Mouse (Mus musculus) brain, adult 2 months (tissue): ENCODE data around the gene Gpr3.

Experiments
- DNase-seq: peaks from one replicate; pipeline ENCODE4 v3.0.0; 2011; ENCODE audit warnings: low read depth, low spot score

Gene Gpr3

DNA sequence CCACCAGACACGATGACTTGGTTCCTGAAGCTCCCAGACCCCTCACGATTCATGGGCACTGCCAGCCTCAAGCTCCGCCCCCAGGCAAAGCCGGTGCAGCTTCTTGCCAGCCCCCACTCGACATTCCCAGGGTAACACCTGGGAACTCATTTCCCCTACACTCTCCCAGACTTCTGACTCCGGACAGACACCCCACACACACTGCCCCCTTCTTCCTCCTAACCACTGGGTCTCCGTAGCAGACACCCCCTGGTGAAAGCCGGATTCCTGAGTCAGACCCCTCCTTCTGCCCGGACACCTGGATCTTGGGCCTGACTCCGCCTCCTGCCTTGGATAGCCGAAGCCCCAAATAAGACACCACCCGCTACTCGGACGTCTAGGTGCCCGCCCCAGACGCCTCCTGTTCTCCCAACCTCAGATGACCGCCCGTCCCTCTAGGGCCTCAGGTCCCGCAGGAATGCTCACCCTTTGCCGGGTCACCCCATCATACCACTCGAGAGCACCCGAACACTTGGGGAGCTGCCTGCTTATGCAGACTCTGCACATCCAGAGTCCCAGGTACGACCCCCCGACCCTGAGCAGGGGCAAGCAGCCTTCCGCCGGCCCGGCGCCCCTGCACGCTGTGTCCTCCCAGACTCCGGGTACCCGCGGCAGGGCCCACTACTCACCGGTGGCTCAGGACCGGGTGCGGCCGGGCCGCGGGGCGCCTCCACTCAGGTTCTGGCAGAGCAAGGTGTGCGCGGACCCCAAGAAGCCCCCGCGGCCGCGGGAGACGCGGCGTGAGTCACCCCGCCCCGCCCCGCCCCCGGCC, at the start of gene Gpr3, which contains the start of gene Cd164l2:
Gpr3 (minus strand) TSS at position 786 of the 811 bp plus-strand sequence.
Cd164l2 (plus strand) TSS at position 381 of the 811 bp plus-strand sequence.
- peak; percentile 70 for DNase-seq

DNA sequence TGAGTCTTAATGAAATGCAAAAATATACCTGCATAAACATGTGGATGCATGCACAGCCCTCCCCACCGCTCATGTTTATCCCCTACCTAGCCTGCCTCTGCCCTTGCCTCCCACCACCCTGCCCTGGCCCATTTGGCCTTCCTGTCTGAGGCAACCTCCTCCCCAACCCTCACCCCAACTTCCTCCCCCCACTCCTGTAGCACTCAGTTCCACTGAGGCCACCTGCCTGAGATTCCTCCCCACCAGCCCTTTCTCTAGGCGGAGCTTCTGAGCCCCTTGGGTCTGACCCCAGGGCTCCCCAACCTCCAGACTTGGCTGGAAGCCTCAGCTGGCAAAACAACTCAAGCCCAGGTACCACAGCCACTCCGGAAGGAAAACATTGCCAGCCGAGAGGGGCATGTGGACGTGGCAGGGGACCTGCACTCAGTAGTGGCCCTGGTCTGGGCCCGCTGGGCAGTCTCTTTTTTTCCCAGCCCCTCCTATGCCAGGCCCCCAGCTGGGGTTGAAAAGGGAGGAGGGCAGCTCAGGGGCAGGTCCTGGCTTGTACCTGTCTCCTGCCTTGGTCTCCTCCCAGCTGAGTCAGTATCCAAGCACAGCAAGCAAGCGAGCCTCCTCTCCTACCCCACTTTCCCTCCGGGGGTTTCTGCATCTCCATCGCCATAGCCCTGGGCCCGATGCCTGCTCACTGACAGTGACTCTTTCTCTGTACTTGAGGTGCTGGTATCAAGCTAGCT, 49.5 kb upstream of the Gpr3 start:
- DNase-seq: no peak

DNA sequence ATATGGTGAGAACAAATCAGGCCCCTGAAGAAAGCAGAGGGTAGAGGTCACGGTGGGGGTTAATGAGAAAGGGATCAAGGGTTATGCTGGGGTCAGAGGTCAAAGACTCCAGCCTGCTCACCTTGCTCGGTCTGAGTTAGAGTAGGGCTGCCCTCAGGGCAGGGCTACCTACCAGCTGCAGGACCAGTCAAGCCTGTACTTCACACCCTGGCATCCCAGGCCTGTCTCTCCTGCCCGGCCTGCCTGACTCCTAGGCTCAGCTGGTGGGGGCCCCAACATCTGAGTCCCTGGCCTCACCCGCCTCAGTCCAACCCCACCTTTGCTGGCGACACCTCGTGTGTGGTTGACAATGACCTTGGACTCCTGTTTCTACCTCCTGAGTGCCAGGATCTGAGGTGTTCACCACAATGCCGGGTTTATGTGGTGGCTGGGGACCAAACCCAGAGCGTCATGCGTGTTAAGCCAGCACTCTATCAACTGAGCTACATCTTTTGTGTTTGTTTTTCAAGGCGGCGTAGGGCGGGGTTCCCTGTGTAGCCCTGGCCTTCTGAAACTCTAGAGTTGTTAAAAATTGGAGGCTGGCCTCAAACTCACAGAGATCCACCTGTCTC, 45.6 kb upstream of the Gpr3 start:
- DNase-seq: no peak

DNA sequence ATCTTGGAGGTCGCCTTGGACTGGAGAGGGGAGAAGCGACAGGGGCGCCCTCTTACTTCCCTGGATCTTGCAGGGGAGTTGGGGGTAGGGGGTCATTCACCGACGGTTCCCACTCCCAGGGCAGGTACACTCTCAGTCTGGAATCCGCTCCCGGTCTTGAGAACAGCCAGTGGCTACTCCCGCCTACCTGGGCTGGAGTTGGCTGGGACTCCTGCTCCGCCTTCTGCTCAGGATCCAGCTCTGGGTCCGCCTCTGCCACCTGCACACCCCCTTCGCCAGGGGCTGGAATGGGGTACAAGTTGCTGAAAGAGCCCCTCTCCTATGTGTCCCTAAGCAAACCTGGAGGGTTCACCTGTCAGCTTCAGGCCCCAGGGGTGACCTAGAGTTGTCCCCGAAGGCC, 44.9 kb upstream of the Gpr3 start:
- DNase-seq: no peak

DNA sequence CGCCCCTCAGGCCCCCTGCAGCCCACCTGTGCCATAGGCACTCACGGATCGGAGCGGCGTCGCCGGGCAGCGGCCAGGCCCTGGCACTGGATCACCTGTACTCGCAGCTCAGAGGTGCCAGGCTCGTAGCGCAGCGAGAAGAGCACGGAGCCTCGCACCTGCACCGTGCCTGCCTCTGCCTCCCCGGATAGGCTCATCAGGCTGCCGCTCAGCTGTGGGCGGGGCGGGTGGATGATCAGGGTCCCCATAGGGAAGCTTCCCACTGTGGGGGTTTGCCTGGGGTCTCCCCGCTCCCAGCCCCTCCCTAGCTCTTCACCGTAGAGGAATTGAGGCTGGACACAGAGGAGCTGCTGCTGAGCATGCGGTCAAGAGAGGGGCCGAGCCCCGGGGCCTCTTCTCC, 44.5 kb upstream of the Gpr3 start:
- DNase-seq: peak; percentile 21

DNA sequence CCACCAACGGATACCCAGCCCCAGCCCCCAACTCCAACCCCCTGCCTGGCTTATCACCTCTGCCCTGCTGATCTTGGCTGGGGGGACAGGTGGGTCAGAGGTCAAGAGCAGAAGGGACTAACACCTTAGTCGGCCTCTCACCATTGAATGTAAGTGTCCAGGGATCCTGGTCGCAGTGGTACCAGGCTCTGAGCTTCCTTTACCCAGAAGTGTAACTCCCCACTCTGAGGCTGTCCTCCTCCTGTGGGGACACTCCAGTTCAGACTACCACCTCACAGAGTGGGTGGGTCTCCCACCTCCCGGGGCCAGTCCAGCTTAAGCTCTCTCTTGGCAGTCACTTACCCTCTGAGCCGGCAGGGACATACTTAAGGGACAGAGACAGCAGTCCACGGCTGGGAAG, 43.1 kb upstream of the Gpr3 start:
- DNase-seq: no peak

DNA sequence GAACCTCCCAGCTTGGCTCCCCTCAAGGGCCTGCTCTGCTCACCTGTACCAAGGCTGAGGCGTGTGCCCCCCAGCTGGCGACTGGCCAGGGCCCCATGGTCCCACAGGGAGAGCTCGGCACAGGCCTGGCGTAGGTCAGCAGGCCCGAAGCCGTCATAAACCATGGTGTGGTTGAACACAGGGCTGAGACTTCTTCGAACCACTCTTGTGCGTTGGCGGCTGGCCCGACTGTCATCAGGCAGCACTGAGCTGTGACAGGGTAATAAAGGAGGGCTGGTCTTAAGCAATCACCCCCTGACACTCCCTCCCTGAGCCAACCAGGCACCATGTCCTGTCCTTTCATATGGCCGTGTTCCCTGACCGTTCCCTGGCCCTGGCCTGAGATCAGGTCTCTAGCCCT, 41.1 kb upstream of the Gpr3 start:
- DNase-seq: no peak

DNA sequence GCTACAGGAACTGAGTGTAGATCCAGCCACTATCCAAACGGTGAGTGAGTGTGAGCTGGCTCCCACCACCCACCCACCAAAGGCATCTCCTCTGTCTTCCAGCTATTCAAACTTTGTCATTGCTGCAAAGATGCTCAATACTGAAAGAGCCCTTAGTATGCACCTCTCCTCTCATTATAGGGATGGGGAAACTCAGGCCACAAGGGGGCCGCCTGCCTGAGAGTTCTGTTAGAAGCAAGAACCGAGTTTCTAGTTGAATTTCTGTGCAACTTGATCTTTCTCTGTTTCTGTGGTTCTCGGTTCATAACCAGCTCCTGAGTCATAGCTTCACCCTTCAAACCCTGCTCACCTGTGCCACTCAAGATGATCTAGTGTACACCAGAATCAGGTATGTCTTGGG, 39.8 kb upstream of the Gpr3 start:
- DNase-seq: peak; percentile 18

DNA sequence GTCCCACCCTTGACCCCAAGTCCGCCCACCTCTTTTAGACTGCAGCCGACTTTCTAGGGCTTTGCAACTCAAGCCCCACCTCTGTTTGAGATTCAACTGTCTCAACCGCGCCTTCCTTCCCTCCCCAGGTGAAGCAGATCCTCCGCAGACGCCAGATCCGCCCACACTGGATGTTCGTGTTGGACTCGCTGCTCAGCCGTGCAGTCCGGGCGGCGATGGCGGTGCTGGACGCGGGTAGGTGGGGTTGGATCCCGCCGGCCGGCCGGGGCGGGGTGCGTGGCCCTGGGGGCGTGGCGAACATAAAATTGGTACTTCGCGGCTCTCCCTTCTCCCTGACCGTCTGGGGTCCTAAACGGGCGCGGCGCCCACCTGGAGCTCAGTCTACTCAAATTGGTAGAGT, 38.9 kb upstream of the Gpr3 start:
- DNase-seq: peak; percentile 31

DNA sequence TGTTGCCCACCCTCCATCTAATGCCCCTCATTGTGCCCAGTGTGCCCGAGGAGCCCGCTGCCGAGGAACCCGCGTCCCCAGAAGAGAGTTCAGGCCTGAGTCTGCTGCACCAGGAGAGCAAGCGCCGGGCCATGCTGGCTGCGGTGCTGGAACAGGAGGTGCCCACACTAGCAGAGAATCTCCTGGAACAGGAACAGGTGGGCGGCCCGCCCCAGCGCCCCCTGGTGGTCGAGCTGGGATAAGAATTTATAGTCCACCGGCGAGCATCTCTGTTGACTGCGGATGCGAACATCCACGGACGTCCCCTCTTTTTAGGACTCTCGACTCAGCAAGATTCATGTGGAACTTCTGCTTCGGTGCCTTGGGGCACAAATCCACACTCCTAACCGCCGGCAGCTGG, 38.3 kb upstream of the Gpr3 start:
- DNase-seq: peak; percentile 82

DNA sequence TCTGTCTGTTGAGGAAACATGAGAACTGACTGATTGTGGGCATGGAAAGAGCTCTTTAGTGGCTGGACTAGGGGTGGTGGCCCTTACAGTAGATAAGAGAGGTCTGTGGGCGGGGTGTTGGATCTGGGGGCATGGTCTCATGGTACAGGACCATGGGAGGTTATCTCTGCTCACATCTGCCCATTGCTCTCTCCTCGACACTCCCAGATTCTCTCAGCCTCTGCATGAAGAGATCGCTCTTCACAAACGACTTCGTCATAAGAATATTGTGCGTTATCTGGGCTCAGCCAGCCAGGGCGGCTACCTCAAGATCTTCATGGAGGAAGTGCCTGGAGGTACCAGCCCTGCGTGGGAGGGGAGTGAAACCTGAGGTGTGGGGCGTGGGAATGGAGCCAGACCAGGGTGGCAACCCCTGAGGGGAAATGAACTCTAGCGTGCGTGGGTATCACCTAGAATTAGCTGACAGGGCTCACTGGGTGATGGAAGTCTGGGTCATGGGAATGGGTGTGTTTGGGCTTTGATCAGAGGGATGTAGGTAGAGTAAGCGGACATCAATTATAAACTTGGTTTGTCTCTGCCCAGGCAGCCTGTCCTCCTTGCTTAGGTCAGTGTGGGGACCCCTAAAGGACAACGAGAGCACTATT, 35.6 kb upstream of the Gpr3 start:
- DNase-seq: no peak

DNA sequence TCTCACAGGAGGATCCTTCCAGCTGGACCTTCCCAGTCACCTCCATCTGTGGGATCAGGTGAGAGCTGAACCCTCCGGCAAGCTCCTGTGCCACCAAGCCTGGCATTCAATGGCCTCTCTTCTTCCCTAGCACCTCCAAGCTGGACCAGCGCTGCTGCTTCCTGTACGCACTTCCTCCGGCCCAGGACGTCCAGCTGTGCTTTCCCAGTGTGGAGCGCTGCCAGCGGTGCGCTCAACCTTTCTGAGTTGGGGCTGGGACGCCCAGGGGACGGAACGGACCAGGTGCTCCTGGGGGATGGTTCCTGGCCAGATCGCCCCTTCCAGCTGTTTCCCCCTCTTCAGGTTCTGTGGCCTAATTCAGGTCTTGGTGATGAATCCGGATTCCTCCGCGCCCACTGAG, 34.7 kb upstream of the Gpr3 start:
- DNase-seq: no peak

DNA sequence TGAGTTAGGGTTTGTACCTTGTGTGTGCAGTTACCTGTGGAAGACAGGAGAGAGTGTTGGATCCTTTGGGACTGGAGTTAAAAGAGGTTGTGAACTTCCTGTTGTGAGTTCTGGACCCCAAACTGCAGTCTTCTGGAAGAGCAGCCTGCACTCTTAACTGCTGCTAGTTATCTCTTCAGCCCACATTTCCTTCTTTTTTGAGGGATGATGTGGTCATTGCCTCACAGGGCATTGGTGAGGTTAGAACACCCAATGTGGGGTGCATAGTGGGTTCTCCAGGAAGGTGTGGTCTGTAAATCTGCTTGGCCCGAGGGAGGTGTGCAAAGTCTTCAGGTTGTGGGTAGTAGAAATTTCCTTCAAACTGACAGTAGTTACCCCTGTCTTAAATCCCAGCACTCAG, 32.0 kb upstream of the Gpr3 start:
- DNase-seq: no peak

DNA sequence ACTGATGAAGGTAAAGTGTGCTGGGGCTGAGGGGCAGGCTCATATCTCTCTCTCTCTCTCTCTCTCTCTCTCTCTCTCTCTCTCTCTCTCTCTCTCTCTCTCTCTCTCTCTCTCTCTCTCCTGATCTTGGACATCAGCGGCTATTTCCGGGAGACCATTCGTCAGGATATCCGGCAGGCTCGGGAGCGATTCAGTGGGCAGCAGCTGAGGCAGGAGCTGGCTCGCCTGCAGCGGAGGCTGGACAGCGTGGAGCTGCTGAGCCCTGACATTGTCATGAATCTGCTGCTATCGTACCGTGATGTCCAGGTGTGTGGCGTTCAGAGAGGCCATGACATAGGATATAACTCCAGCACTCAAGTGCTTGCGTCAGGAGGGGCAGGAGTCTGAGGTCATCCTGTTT, 31.2 kb upstream of the Gpr3 start:
- no peak for DNase-seq

DNA sequence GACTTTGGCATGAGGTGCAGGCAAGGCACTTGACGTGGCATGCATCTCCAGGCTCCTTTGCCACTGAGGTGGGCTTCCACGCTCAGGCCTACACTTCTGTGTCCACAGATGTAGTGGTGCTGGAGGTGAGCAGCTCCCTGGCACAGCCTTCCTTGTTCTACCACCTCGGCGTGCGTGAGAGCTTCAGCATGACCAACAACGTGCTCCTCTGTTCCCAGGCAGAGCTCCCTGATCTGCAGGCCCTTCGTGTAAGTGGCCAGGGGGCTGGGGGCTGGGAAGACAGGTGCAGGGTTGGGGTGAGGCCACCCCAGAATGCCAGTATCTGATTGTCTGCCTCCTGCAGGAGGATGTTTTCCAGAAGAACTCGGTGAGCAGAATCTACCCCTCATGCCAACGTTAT, 30.4 kb upstream of the Gpr3 start:
- no peak for DNase-seq

DNA sequence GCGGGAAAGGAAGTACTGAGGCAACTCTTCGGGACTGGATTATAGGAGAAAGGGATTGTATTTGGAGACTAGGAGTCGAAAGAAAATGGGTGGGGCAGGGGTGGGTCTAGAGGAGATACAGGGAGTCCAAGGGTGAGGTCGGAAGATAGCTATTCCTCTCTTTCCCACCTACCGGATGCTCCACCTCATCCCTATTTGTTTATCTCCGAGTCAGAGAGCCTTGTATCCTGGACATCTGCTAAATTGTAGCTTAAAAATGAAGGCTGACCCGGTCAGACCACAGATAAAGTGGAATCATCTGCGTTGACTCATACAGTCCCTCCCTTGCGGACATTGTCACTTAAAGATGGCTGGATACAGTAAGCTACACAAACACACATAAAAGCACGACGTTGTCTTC, 29.6 kb upstream of the Gpr3 start:
- DNase-seq: no peak

DNA sequence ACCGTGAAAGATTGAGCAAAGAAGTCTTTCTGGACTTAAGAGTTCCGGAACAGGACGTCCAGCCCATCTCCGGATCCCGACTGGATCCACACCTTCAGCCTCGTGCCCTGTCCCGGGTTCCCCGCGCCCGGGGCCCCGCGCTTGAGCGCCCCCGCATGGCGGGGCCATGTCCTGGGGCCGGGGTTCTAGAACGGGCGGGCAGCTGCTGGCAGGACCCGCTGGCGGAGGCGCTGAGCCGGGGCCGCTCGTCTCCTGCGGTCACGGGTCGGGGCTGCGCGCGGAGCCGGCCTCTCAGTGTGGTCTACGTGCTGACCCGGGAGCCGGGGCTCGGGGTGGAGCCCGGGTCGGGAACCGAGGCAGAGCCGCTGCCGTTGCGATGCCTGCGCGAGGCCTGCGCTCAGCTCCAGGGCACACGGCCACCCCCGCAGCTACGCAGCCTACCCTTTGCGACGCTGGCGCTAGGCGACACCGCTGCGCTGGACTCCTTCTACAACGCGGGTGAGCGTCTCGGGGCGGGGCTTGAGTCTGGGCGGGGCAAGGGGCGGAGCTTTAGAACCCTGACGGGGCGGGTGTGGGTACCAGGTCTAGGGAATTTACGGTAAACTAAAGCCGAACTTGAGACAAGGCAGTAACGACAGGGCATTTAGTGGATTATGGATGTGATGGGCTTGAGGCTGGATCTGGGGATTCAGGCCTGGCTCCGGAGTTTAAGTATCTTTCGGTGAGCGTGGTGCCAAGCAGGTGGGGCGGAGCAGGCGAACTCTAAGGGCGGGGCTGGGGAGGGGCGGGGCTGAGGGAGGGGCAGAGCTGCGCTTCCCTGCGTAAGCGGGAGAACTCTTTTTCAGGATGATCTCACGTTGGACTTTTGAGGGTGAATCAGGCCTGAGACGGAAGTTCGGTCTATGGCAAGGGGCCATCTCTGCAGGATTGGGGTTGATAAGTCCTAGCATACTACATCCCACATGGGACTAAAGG, 28.9 kb upstream of the Gpr3 start:
- peak; percentile 91 for DNase-seq

DNA sequence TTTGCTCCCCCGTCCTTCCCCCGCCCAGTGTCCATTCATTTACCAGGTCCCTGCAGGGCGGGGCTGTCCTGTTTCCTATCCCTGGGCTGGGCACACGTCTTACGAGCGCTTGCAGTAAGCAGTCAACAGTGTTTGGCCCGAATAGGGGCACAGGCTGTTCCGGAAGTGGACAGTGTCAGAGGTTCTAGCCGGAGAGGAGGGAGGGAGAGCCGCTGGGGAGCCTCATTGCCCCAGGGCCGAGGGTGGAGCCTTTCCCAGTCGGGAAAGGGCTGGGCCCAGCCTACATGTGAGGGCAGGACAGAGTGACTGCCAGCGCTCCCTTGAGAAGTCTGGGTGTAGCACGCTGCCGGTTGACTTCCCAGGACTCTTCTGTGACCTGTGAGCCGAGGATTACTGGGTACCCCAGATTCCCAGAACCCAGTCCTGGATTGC, 28.2 kb upstream of the Gpr3 start, which contains the start of gene Map3k6:
Map3k6 (plus strand) TSS at position 329 of the 432 bp plus-strand sequence.
- no peak for DNase-seq

DNA sequence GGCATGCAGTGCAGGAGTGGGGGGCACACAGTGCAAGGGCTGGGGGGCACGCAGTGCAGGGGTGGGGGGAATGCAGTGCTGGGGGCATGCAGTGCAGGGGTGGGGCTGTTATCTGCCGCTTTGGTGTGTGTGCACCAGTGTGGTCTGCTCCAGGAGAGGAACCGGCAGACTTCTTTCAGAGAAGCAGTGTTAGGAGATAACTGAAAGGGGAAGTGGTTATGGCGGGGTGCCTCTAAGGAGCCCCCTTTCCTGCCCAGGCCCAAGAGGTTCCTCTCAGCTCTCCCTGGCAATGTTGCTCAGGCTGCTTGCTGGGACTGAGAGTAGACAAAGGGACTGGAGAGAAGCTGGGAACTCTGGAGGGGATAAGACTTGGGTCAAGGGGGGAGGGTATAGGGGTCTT, 25.6 kb upstream of the Gpr3 start:
- no peak for DNase-seq

DNA sequence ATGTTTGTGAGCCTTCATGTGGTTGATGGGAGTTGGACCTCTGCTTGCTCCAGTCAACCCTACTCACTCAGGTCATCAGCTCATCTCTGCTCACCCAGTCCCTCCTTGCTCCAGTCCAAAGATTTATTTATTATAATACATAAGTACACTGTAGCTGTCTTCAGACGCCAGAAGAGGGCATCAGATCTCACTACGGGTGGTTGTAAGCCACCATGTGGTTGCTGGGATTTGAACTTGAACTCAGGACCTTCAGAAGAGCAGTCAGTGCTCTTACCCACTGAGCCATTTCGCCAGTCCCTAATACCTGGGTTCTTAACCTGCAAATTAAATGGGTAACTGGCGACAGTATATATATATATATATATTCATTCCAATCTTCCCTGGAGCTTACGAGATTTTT, 23.1 kb upstream of the Gpr3 start:
- DNase-seq: no peak

DNA sequence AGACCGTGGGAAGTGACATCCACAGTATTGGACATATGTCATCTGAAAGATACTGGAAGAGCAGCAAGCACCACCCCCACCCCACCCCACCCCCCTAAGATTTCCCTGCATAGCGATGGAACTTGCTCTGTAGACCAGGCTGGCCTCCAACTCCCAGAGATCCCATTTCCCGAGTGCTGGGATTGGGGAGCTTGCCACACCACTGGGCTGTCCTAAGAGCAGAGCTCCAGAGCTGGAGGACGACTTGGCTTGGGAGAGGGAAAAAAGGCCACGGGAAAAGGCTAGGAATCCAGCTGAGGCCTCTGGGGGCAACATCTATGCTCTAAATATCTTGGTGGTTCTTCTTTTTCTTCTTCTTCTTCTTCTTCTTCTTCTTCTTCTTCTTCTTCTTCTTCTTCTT, 22.4 kb upstream of the Gpr3 start:
- no peak for DNase-seq
